Mouse (Mus musculus) lung, adult 2 months (tissue): Measurements from ENCODE around the gene Mrtfa. TPM values are rescaled to one million over a fixed set of nuclear protein-coding genes. Genes with fewer than 3 reads are reported as not detected.

ENCODE experiments used
- DNase-seq: peaks from one replicate; pipeline ENCODE4 v3.0.0; 2022
- H3K4me1 ChIP-seq: fragments of 200-500 bp; 2 replicates; pipeline ENCODE4 v1.6.1; 2011; ENCODE audit warnings: low read length; ENCODE audit not compliant: control insufficient read depth, insufficient read depth
- H3K4me3 ChIP-seq: fragments of 200-500 bp; replicated peaks from 2 replicates; pipeline ENCODE3; 2011; ENCODE audit warnings: low read depth, mild to moderate bottlenecking, control low read depth, low read length; ENCODE audit errors: extremely low read depth
- CTCF ChIP-seq: fragments of 200-500 bp; IDR thresholded peaks from 2 replicates; pipeline ENCODE4 v1.5.1; 2011; ENCODE audit warnings: mild to moderate bottlenecking, low read length, control low read depth; ENCODE audit not compliant: insufficient read depth
- POLR2A ChIP-seq: fragments of 200-500 bp; IDR thresholded peaks from 2 replicates; pipeline ENCODE4 v1.6.1; 2011; ENCODE audit warnings: low read depth, mild to moderate bottlenecking, control low read depth, low read length, borderline replicate concordance; ENCODE audit errors: extremely low read depth
- WGBS: fragments of 180-500 bp; shearing (Covaris S2); methylation state at CpG from one replicate; pipeline ENCODE4 v1.1.7; 2018; 5-methylcytosine and 5-hydroxymethylcytosine counted together
- polyA plus RNA-seq: library from polyadenylated mRNA; depleted of rRNA; stranded (reverse); fragments of >200 nt; gene quantifications from 2 replicates; pipeline ENCODE4 v1.2.3, GENCODE M21; 2012; rRNA removed

Mrtfa gene
- polyA plus RNA-seq, 1 experiment, result 39.0 TPM

DNA sequence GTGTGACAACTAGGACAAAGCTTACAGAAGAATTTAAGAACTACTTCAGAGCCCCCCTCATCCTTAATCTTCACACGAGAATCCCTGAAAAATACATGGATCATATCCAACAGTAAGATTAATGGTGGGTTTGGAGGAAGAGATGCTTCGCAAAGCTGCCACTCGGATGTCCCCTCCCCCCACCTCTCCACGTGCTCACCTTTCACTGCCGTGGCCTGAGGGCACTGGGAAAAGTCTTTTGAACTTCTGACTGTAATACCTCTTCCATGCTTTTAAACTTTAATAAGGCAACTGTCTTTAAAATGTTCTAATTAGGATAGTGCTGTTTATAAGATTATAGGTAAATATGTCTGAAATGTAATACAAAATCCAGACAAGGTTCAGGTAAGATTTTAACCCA, 216.2 kb downstream of the Mrtfa start:
- WGBS, result 34% methylated on average over 5 of the region's 5 CpGs
- Histone ChIP-seq H3K4me3 (no peak overlapping the region), H3K4me1 (peaks cover 4% of the 10 kb centered on the region)
- TF ChIP-seq CTCF (no peak), POLR2A (no peak)
- DNase-seq, result no peak

DNA sequence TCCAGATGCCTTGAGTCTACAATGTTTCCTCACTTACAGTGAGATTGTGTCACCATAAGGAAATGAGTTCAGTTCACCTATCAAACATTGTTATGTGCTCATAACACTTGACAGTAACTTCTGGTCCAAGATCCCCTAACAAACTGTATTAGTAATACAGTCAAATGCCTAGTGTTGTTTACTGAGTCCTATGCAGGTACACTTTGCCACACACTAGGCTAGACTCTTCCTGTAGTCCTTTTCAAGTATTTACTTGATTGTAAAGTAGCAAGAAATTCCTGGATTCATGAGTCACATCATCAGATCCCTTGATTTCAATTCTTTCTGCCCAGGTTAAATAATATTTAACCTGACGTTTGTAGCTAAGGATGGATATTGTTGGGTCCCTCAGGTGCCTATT, 221.2 kb downstream of the Mrtfa start:
- no peak for DNase-seq
- TF ChIP-seq CTCF (no peak), POLR2A (no peak)
- no peaks in the 10 kb centered on the region for H3K4me1 ChIP-seq
- no peak overlapping the region for H3K4me3 ChIP-seq
- 77% methylated on average over 1 of the region's 1 CpGs for WGBS

Other genes starting within 250 kb of the Mrtfa start
- 41.6 and 55.2 TPM in 2 replicates for gene Adsl, start 242.3 kb downstream of the Mrtfa start, polyA plus RNA-seq
- gene Sgsm3, start 213.0 kb downstream of the Mrtfa start, polyA plus RNA-seq, result 50.4 and 52.2 TPM in 2 replicates
- 1.0 and 1.4 TPM in 2 replicates for gene Mchr1, start 44.7 kb upstream of the Mrtfa start, polyA plus RNA-seq
- gene Slc25a17, start 170.1 kb upstream of the Mrtfa start, polyA plus RNA-seq, result 25.9 and 44.2 TPM in 2 replicates
- gene St13, start 209.3 kb upstream of the Mrtfa start, polyA plus RNA-seq, result 16.4 and 16.9 TPM in 2 replicates
- 6.8 and 7.2 TPM in 2 replicates for gene Xpnpep3, start 209.4 kb upstream of the Mrtfa start, polyA plus RNA-seq
- not detected in 2 replicates for gene Dnajb7, start 217.5 kb upstream of the Mrtfa start, polyA plus RNA-seq